Mouse (Mus musculus) right cerebral cortex, postnatal 10 days (tissue): ENCODE measurements at regions not wholly inside any gene's neighbourhood (a gene's known extent, or its start where the extent isn't known, plus 50 kb on each side); places are given as distances from the start of the nearest gene placed in this dataset.

Experiments
- DNase-seq, 2 experiments: peaks; one replicate each; pipeline ENCODE4 v3.0.0; 2021; ENCODE audit warnings: low spot score in 2 of 2

DNA sequence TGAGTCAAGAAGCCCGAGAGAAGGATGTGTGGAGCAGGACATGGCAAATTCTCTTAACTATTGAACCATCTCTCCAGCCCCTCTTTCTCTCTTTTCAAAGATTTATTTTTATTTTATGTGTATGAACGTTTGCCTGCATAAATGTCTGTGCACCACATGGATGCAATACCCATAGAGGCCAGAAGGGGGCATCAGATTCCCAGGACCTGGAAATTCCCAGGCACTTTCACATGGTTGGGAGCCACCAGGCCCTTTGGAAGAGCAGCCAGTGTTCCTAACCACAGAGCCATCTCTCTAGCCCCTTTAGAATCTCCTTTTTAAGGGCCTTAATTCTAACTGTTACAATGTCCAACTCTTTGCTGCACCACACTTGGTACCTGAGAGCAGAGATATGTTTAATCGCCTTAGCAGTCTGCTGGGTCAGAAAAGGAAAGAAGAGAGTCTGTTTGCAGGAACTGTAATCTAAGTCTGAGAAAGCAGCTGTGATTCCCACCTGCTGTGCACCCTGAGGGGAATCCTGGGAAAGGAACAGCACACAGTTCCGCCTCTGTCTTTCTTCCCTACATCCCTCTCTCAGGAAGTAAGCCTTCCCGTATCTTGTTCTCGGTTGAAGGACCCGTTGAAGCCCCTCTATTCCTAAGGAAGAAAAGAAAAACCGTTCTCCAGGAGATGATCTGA lies 186.8 kb downstream of the Katnal1 start:
- DNase-seq = no peak

DNA sequence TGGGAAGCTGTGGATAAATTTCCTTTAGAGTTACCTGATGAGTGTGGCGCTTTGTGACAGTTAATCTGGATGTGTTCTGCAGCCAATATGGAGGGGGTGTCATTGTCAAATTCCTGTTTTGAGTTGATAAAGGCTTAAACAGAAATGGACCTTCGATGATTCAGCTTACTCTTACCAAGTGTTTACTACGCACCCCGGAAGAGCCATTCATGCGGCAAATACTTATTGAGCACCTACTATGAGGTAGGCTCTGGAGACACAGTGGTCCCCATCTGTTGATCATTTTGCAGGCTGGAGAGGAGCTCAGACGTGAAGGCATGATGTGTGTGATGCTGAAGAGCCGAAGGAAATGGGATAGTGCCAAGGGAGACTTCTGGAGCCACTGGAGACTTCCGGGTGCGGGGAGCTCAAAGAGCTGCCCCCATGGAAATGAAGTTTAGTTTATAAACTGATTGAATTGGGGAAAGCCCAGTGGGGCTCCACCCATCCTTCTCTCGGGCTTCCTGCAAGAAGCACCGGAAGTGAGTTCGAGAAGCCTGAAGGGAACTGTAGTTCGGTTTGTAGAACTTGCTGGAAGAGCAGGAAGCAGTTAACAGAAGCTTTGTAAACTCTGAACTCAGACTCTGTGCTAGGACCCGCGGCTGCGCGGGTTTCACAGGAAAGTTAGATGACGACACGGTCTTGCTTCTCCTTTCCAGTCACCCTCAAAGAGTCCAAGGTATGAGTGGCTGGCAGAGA lies 187.7 kb downstream of the Katnal1 start:
- no peak for DNase-seq

DNA sequence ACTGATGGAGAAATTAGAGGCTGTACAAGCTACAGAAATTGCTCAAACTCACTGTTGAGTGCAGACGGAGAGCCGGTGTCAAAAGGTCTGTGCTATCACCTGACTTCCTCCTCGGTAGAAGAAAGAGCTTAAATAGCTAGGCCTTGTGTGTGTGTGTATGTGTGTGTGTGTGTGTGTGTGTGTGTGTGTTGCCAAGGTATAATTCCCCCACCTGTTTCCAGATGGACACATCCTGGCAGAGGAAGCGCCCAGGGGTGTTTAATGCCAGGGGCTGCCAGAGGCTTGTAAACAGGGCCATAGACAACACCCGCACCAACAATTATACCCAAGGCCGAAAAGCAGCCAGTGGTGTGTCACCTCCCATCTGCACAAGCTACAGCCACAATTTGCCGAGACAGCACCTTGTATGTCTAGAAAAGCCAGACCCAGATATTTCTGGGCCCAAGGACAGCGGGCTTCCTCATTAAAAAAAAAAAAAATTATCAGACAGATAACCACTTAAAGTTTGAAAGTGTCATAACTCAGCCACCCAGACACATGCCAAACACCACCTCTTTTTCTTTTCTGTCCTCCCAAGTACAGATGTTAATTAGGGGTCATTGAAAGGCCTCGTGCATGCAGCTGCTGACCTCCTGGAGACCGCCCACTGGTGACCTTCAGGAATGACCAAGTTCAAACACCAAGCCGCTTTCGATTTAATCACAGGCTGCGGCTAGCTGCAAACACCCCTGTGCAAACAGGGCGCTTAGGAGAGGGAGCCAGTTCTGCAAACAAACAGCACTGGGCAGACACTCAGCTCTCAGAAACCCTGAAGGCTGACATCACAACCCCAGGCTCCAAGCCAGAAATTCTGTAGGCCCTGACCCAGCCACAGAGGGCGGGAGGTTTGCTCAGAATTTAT lies 188.0 kb upstream of the Ubl3 start:
- peak in 1 of 2 experiments; percentile 45 for DNase-seq

DNA sequence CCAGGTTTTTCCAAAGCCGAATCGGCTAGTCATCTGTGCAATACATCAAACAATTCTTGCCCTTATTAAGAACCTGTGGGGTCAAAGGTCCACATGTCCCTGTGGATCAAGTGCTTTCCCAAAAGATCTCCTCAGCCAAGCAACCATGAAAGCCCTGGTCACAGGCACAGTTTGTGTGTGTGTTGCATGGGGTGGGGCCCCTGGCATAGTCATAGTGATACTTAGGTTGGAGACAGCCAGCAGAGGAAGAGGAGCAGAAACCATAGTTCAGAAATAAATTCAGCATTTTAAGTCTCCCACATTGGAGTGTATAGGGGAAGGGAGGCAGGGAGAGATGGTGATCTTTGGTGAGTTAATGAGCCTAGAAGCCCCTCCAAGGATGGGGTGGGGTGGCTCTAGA lies 187.1 kb upstream of the Ubl3 start:
- no peak for DNase-seq

DNA sequence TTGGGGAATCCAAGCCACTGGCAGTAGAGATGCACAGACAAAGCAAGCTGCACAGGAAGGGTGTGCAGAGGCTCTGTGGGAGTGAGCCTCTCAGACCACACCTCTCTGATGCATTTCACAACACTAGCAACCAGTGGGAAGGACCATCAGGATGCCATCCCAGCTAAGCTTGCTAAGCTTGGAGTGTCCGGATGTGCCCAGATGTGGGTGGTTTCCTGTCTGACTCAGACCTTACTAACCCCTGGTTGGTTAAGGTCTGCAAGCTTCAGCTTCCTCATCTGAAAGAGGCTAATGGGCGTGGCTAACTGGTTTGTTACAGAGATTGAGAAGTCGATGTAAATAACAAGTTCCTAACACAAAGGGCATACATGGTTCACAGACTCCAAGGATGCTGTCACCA lies 186.6 kb upstream of the Ubl3 start:
- no peak for DNase-seq

DNA sequence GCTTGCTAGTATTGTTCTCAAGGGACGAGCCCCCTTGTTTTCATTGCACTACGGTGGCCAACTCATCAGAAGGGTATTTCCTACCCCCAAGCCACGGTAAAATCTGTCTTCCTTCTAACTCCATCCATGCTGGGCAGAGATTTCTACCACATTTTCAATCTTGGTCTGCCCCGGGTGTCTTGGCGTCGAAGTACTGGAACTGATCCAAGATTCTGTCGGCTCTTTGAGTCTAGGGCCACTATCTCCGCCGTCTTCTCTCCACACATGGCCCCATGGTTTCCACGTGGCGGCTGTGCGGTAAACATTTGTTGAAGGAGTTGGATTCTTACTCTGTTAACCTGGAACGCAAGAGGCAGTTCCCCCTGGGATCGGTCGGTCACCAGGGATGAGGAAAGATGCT lies 177.0 kb upstream of the Ubl3 start:
- no peak for DNase-seq

DNA sequence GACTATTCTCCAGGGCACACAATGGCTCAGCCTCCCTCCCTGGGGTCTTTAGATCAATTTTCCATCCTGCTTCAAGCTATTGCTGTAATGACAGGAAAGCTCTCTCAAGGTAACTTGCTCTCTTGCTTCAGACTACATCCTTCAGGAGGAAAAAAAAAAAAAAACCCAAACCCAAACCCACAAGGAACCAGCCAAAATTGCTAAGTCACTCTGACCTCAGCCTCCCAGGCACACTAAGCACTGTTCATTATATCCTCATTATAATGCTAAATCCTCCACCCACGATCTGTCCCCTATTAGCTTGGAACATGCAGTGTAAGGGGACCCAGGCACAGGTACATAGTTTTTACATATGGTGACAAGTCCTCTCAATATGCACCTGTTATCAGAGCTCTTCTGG lies 175.9 kb upstream of the Ubl3 start:
- DNase-seq = no peak

DNA sequence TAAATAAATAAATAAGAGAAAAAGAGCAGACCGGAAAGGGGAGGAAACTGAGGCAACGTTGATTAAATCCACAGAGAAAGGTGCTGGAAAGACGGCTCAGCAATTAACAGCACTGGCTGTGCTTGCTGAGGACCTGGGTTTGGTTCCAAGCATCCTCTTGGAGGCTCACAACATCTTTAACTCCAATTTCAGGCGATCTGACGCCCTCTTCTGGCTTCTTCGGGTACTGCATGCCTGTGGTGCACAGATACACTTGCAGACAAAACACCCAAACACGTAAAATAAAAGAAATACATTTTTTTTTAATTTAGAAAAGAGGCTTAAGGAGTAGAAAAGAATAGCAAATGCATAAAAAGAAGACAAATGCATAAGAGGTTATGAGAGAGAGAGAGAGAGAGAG lies 173.9 kb upstream of the Ubl3 start:
- DNase-seq = no peak

DNA sequence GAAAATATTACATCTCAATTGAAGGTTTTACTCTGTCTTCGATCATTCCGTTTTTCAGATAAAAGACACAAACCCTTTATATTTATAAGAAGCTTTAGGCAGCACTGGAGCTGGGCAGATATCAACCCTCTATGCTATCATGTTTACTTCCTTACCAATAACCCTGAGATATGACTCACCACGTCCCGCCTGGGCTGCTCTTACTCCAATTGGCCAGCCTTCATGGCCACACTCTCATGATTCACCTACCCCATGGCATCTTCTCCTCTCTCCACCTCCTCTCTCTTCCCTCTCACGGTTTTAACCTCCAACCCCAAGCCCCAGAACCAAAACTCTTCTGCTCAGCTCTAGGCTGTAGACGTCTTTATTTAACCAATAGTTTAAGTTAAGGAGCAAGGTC lies 171.9 kb upstream of the Ubl3 start:
- DNase-seq = no peak

DNA sequence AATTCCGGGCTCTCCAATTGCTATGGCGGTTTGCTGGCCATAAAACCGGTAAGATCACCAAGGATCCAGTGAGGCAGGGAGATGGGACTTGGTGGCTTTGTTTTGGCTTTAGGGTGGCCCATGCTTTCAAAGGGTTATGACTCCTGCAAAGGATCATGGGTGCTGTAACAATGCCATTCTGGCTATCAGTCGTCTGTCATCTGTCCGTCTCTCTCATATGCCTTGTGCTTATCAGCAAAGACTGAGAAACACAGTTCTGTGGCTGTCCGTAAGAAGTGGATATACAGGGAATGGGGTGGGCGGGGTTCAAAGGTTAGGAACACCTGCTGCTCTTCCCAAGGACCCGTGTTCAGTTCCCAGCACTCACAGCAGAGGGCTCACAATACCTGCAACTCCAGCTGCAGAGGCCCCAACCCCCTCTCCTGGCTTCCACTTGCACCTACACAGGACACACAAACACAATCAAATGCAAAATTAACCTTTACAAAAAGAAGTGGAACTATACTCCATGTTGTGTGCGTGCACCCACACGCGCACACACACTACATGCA lies 171.2 kb upstream of the Ubl3 start:
- no peak for DNase-seq

DNA sequence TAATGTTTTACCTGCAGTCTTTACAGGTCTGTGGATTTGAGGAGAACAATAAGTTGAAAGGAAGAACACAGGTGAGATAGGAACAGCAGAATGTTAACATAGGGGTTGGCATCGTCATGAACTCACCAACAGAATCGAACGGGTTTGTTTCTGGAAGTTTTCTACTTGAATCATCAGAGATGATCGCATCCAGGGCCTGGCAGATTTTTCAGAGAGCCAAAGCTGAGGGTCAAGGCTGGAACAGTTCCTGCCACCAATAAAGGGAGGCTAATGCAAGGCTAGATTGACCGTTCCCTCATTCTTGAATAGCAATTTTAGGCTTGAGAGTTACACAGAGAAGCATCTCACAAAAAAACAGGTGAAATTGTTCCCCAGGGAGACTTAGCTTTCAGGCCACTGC lies 168.0 kb upstream of the Ubl3 start:
- DNase-seq = no peak

DNA sequence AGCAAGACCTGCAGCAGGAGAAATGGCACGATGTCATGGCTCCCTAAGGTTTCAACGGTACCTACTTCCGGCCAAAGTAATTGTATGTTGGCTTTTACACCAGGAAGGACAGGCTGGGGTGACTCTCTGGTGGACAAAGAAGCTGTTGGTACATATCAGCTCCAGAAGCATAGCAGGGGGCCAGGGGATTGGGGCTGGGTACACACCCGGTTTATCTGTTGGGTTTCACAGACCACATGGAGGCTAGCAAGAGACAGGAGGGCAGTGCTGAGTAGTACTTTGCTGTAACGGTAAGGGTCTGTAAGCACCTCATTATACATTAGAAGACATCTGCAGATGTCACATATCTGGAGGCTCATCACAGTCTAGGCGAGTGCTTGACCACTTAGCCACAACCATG lies 164.0 kb upstream of the Ubl3 start:
- no peak for DNase-seq

DNA sequence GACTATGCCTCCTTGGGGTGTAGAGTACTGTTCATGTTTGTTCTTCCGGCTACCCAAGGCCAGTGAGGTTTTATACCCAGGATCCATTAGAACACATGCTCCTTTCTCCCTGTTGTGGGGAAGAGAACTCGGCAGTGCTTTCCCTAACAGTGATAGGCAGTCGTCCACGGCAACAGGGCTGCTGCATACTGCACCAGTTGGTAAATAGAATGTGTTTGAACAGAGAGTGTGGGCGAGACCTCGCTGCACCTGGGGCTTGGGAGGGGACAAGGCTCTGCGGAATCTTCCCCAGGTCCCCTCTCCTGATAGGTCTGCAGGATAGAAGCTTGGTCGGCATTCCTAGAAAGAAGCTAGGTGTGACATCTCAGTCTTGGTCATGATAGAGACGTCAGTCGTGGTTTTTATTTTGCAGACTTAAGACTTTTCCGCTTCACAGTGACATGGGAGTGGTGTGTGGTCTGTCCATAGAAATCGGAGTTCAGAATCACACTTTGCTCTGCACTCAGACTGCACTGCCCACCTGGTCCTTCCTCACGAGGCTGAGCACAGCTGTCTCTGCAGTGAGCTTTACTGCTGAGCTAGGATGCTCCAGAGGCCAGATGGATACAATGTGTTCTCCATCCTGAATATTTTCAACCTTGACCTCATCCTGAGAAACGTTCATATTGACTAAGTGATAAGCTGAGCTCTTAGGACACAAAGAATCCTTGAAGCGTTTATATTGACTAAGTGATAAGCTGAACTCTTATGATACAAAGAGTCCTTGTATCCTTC lies 162.8 kb upstream of the Ubl3 start:
- no peak for DNase-seq

DNA sequence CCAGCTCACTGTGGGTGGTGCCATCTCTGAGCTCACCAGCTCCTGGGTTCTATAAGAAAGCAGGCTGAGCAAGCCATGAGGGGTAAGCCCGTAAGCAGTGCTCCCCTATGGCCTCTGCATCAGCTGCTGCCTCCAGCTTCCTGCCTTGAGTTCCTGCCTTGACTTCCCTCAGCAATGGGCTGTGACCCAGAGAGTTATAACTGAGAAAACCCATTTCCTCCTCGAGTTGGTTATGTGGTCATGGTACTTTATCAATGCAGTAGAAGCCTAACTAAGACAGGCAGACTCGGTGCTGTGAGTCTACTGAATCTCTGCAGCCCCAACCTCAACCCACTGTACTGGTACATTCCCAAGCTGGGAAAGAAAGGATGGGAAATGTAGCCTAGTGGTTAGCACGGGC lies 162.2 kb upstream of the Ubl3 start:
- DNase-seq = no peak

DNA sequence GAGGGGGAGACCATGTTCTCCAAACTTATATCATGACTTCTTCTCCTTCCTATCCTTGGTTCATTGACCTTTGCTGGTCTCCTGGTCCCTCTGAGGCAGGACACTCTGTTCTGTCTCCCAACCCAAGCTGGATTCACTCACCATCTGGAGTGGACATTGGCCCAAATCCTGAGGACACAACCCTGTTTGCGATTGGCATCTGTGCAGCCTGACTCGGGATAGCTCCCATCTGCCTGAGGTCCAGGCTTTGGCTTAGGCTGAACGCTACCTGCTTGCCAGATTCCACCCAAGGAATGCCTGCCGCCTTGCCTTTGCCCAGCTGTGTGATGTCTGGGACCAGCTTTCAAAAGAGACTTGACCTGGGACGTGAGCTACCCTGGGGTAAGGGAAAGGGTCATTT lies 161.2 kb upstream of the Ubl3 start:
- DNase-seq = no peak

DNA sequence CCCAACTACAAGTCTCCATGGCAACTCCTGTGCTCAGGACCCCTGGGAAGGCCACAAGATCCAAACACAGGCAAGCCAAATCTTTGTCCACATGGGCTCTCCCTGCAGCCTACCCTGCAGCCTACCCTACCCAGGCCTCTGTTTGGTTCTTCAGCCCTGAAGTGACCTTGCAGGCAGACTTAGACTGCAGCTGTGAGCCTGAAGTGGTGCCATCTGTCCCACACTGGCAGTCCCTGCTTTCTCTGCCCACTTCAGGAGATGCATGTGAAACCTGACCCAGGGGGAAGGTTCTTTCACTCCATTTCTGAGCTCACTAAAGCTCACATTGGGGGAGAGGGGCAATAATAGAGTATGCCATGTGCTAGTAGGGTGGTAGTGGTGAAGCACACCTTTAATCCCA lies 160.4 kb upstream of the Ubl3 start:
- no peak for DNase-seq

DNA sequence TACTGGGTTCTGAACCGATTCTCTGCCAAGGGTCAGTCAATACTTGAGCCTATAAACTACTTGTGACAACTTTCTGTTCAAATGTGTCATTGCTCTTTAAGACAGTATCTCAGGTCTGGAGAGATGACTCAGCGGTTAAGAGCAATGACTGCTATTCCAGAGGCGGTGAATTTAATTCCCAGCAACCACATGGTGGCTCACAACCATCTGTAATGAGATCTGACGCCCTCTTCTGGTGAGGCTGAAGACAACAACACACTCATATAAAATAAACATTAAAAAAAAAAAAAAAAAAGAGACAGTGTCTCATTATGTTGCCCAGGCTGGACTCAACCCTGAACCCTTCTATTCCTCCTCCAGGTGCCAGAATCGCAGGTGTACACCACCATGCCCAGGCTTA lies 159.0 kb upstream of the Ubl3 start:
- no peak for DNase-seq

DNA sequence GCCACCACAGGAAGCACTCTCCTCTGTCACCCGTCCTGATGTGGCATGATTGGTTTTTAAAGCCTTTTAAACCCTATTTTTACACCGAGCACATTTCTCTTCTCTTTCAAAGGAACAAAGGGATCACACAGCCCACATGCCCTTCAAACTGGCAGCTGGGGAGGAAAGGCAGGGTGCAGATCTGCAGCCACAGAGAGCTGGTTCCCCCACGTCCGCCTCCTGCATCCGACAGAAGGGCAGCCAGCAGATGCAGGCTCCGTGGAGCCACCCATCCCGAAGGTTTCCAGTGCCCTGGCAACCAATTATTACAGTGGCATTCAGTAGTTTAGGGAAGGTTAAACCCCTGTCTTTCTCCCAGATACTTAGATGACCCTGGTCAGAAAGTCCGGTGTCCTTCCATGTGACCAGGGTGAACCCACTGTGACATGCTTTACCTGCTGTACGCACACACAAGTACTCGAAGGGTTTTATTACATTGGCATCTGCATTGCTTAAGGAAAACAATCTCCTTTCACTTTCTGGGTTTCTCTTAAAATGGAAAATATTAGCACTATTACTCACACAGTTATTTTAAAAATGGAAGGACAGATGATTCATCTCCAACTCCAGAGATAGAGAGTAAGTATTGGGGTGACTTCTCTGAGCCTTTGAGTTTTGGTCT lies 156.7 kb upstream of the Ubl3 start:
- peak; percentile 40 to 41 for DNase-seq

DNA sequence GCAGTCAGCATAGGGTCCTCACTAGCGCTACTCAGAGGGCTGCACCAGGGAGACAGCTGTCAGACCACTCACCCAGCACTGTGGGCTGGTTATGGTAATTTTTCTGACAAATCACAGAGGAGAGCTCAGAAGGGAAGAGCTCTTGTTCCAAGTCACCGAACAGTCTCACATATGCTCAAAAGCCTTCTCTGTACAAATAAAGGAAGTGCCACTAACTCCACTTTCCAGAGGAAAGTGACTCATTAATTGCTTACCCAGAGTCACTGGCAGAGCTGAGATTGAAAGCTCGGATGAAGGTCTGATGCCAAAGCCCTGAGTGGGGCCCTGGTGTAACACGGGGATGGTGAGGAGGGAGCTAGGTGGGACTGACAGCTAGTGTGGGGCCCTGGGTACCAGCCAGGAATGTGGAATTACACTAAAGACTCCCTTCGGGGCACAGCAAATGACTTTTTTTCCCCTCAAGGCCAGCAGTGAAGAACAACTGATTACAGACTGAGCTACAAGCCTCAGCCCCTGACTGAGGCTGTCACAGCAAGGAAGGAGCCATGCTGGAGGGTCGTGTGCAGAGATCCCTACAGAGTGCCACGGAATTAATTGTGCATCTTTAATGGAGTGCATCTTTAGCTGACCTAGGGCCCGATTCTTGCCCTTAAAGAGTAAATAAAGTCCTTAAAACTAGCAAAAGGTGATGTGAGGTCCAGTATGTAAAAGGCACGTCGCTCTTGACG lies 155.6 kb upstream of the Ubl3 start:
- no peak for DNase-seq

DNA sequence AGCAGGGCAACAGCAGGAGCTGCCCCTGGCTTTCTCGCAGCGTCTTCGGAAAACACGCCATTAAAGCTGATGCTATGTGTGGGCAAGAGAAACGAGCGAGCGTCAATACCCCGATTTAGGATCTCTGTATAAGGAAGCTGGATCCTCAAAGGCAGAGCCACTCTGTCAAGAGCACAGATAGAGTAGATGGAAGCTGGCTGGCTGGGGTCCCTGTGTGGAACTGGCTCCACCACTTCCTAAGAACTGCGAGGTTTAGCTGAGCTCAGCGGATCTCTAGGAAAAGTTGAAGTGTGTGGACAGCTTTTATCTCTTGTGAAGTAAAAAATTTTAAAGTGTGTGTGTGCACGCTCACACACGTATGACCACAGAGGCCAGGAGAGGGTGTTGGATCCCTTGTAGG lies 154.7 kb upstream of the Ubl3 start:
- DNase-seq = peak; percentile 45 to 49
